Mouse (Mus musculus): ENCODE measurements at regions not wholly inside any gene's neighbourhood (a gene's known extent, or its start where the extent isn't known, plus 50 kb on each side); places are given as distances from the start of the nearest gene placed in this dataset.

DNA sequence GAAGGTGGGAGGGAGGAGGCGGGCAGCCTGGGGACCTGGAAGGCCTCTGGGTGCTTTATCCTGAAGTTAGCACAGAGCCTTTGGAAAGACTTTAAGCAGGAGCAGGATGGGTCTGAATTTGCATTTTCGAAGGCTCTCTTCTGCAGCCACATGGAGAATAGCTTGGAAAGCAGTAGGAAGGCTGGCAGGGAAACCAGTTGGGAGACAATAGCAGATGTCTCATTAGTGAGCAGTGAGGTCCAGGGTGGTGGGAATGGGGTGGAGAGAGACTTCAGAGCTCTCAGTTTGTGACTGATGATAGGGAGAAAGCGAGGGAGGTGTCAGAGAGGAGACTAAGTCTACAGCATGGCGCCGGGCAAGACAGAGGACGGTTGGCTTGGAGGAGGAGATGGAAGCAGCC lies 199.1 kb downstream of the Cbln1 start:
- TF ChIP-seq EP300 (IDR thresholded peaks at IDR 0.05): no peak
- TF ChIP-seq CTCF (IDR thresholded peaks at IDR 0.05): no peak

Measured in lung, postnatal 0 days (tissue).